Mouse (Mus musculus): ENCODE measurements around the gene Gm128.

Gm128 gene

DNA sequence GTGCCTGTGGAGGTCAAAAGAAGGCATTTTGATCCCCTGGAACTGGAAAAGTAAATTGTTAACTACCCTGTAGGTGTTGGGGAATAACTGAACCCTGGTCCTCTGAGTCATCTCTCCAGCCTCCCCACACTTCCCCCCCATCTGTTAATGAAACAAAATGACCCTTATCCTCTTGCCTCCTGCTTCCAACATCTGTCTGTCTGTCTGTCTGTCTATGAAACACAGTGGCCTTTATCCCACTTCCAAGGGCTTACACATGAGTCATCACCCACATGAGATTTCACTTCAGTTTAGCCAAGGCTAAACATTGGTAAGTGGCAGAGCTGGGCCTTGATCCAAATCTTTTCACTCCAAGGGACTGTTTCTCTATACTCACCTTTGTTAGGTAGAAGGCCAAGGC is 26.5 kb upstream of the Gm128 start:
- DNase-seq: no peak

DNA sequence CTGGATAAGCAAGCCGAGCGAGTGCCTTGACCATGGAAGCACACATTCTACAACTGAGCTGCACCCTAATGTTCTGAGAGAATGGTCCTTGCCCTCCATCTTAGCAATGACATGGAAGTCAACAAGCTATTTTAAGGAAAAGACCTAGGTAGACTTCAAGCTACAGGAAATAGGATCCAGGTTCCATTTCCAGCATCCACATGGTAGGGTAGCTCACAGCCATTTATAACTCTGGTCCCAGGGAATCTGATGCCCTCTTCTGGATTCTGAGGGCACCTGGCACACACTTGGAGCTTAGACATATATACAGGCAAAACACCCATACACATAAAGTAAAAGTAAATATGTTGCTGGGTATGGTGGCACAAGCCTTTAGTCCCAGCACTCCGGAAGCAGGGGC is 24.7 kb upstream of the Gm128 start:
- DNase-seq: no peak

DNA sequence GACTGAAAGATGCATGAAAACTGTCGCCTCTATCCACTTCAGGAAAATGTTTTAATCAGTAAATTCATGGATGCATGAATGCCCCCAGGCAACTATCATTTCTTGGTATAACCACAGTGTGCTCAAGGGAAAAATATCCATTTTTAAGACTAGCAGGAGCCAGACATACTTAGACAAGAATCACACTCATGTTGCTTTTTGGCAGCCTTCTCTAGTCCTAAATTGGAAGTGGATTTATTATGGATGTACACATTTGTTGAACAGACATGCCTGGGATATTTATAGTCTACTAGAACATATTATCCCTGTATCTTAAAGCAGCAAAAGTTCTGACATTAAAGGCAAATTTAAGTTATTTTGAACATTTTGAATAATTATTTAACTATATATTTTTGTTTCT is 23.3 kb upstream of the Gm128 start:
- DNase-seq: no peak

DNA sequence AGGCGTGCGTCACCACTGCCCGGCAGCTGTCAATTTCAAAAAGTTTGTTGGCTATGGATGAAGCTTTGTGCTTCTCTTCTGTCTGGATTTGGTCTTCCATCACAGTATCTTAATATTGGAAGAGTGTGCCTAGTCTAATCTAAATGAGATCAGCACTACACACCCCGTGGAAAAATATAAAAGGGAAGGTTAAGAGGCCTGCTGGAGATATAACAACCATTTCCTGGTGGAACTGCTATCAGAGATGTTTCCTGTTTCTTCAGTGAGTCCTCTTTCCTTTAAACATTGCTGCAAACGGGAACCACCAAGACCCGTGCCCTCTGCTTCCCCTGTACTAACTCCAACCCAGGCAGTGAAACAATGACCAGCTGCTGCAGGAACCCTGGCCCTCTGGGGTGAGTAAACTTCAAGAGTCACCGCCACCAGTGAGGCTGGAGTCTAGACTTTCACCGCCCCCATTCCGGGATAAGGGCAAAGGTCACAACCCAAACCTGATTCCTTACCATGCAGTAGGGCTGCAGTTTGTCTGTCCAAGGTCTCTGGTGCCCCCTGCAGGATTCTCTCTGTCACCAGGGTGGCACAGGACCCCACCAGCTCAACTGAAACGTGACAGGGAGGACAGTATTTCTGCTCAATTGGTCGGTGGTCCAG is 21.8 kb upstream of the Gm128 start:
- peak; percentile 86 for DNase-seq

DNA sequence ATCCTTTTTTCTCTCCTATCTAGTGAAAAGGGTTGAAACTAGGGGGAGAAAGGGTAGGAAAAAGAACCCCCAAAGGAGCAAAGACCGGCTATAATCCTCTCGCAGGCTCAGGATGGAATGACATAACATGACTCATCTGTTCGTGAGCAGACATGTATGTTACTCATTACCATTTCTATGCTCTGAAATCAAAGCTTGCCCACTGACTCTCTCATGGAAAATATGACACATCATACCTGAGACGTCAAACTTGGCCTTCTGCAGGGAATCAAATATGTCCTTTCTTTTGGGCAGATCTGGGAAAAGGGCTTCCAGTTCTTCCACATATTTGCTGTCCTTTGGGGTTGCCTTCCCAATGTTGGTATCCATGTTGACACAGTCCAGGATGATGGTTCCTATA is 20.6 kb upstream of the Gm128 start:
- DNase-seq: no peak

DNA sequence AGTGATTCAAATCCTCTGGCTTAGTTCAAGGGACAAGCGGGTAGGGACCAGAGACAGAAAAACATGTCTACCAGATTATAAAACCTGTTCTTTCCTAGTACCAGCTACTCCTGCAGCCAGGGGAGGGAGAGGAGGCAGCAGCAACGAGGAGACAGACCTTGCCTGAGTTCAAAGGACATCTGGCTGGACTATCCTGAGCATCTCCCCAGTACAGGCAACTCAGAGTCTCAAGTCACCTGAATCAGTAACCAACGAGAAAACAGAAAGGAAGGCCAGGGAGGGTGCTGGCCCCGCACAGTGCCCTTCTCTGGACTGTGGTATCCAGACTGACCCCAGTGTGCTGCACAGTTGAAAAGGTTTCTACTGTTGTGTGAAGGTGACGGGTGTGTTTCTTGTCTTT is 15.5 kb upstream of the Gm128 start:
- no peak for DNase-seq

DNA sequence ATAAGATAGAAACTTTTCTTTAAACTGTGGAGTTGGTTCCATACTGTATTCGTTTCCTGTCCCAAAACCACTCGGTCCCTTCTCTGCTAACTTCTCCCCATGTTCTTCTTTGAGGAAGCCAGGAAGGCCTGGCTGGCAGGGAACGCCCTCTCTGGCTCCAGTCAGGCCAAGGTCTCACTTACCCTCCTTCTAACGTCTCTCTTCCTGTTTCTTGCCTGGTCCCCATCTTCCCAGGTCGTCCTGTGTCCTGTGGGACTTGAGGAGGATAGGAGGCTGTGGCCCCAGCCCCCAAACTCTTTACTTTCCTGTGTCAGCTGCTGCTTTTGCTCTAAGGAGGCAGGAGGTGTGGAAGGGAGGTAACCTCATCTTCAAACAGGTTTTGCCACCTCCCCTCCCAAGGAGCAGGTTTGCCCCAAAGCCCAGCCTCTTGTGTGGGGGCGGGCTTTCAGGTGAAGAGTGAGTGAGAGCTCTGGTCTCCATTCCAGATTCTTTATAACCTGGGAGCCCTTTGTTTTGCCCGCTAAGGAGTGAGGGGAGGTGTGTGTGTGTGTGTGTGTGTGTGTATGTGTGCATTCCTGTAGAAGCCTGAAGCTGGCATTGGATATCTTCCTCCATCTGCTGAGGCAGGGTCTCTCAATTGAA is 9.5 kb upstream of the Gm128 start, which contains the start of gene Bnipl:
Gene Bnipl (minus strand): TSS at position 411 of the 642 bp plus-strand sequence.
- no peak for DNase-seq

DNA sequence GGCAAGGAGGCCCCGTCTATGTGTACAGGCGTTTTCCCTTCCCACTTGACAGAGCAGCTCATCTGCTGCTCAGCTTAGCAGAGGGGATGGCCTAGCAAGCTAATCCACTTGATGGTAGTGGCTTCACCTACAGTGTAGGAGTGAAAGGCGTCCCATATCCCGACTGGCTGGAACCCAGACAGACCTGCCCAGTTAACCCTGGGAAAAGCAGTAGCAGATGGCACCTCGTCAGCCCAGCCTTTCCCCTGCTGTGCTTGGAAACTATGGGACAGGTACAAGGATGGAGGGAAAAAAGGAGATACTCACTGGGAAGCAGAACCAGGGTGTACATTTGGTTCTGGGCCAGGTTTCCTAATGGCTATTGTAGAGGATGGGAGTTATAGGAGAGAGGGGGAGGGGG is 9.0 kb upstream of the Gm128 start:
- no peak for DNase-seq

DNA sequence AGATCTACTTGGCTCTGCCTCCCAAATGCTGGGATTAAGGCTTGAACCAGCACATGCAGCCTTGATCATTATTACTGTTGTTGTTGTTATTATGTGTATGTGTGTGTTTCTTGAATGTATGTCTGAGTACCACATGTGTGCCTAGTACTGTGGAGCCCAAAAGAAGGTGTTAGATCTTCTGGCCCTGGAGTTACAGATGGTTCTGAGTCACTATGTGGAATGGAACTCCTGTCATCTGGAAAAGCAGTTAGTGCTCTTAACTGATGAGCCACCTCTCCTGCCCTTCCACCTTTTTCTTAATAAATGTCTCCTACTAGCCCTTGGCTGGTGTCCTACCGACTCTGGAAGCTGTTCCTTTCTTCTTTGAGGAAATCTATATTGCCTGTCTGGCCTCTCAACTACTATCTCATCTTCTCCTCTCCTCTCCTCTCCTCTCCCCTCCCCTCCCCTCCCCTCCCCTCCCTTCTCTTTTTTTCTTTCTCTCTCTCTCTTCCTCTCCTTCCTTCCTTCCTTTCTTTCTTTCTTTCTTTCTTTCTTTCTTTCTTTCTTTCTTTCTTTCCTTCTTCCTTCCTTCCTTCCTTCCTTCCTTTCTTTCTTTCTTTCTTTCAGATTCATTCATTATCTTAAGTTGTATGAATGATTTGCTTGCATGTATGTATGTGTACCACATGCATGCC is 6.4 kb upstream of the Gm128 start:
- DNase-seq: no peak

DNA sequence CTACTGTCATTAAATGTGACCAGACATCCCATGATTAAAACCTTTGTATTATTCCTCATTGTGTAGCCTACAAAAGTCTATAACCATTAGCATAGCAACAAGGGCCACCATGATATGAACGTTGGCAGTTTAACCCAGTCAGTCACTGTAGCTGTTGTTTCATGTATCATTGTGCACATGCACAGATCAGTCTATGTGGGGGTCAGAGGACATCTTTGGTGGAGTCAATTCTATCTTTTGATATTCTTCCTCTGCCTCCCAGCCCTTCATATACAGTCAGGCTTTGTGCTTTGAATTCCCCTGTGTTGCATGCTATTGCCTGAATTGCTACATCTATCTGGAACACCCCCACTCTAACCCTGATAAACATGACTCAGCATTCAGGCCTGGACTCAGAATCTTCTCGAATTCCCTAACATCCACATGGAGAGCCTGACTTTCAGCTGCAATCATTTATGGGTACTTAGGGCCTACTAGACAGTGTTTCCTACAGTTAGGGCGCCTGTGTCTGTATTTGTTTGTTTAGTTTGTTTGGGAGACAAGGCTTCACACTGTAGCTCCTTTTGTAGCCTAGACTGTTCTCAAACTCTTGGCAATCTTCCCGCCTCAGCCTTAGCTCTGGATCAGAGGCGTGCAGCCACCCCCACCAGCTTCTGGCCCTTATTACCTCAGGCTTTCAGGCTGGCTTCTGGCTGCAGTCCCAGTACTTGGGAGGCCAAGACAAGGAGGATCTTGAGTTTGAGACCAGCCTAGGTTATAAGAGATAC is 5.2 kb upstream of the Gm128 start:
- DNase-seq: no peak

DNA sequence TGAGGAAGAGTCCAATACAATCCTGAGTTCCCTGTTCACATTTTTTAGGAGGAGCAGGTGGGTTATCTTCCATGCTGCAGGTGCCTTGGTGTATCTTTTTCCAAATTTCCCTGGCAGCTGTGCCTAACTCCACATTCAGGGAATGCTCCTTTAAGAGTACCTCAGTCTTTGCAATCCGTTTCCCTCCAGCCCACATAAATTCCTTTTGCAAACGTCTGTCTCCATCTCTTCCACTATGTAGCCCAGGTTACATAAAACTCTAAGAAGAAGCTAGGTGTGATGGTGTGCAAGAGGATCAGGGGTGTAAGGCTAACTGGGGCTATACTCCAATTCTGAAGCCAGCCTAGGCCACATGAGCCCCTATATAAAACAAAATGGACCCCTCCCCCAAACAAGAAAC is 1.7 kb upstream of the Gm128 start:
- DNase-seq: no peak

DNA sequence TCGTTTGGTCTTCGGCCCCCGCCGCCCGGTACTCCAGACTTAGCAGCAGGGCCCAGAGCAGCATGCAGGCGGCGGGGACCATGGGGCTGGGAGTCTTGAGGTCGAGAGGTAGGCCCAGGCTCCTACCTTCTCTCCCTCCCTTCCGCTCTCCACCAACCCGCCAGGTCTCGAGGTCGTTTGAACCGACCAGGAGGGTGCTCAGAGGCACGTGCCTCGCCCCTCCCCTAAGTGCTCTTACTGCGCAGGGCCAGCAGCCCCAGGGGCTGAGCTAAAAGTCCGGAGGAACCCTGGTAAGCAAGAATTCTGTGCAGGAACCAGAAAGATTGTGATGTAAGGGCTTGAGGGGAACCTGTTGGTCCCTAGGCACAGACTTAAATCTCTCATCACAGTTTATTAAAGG is 498 bp downstream of the Gm128 start:
- no peak for DNase-seq

DNA sequence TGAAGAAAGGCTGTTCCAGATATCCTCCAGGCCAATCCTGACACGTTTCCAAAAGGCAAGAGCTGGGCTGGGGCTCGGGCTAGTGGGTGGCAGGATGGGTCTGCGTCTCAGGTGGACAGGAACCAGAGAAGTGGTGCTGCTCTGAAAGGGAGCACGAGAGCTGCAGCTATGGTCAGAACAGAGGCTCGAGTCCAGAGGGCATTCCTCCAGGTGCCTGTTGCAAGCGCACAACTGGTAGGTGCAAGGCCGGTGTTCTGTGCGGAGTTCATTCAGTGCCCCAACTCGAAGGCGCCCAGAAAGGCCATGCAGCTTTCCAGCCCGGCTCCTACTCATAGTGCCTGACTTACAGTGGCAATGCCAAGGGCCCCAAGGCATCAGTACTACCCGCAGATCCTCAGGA is 1.4 kb downstream of the Gm128 start:
- no peak for DNase-seq

DNA sequence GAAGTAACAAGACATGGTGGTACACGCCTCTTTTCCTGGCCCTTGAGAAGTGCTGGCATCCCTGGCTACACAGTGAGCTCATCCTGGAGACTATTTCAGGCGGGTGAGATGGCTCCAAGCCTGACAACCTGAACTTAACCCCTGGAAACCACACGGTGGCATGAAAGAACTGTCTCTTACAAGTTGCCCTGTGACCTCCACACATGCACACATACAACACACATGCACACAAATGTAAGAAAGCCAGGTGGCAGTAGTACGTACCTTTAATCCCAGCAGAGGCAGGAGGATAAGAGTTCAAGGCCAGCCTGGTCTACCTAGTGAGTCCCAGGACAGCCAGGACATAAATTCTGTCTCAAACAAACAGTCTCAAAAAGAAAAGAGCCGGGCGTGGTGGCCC is 2.4 kb downstream of the Gm128 start:
- DNase-seq: no peak

DNA sequence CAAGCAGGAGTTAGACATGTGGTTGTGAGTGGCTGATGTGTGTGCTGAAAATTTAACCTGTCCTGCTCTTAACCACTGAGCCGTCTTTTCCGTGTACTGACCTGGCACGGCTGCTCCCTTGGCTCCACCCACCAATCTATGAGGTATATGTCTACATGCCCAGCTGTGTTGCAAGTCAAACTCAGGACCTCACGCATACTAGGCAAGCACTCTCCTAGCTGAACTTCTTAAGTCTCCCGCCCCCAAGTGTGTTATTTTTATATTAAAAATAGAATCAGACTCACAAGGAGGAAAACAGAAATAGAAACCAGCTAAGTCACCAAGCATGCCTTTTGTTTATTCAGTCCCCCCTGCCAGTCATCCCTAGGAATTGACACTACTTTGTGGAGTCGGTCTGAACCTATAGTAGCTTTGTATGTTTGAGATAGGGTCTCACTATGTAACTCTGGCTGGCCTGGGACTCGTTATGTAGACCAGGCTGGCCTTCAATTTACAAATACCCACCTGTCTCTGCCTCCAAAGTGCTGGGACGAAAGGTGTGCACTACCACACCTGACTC is 3.8 kb downstream of the Gm128 start:
- no peak for DNase-seq

DNA sequence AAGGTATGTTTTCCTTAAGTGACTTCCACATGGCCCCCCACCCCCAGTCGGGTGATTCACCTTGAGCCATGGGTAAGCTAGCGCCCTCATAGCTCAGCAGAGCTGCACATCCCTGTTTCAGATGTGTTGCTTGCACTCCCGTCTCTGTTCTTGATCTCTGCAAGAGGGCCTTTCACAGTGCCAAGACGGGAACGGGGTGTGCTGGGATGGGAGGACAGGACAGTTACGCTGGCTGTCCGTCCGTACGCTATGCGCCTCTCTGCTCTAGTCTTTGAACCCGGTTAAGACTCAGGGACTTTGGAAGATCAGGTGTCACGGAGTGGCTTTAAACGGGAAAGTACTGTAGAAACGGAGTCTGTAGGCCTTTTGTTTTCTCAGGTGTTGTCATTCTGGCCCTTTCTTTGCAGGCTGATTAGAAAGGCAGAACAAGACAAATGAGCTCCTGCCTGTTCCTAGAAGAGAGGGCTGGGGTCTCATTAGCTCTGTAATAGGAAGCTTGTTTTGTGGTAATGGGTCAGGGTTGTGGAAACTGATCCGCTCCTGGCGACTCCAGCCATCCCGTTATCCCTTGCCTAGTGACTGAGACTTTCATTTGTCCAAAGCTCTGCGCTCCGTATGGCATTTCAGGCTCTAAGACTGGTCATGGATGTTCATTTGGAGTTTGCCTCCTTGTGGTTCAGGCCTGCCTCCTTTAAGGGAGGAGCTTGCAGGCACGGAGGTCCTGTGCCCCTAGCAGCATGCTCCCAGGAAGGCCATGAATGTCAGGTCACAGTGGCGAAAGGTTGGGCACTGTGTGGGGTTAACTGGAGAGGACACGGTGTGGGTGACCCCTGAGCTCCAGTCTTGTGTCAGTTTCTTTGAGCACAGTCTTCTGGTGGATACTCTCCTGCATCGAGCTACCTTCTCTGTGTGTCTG is 5.8 kb downstream of the Gm128 start:
- DNase-seq: no peak

DNA sequence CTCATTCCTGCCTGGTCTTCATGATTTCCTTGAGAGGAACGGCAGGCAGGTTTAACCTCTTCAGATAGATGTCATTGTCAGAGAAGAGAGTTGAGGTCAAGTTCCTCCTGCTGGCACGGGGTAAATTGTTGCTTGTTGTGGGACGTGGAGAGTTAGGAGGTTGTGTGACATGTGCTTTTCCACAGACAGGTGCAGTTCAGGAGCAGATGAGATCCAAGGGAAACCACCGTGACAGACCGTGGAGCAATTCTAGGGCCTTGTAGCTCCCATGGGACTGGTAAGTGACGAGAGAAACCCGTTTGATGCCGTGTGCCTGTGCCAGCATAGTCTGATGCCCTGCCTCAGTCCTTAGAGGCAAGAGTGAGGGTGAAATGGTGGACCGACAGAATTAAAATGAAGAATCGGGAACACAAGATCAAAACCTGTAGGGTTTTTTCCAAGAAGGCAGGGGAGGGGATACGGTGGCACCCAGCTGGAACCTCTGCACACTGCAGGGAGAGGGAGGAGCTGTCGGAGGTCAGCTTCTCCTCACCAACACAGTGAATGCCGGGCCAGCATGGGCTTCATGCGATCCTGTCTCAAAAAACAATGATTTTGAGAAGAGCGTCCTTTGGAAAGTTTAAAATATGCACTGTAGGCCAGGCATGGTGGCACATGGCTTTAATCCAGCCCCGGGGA is 8.0 kb downstream of the Gm128 start:
- DNase-seq: no peak

DNA sequence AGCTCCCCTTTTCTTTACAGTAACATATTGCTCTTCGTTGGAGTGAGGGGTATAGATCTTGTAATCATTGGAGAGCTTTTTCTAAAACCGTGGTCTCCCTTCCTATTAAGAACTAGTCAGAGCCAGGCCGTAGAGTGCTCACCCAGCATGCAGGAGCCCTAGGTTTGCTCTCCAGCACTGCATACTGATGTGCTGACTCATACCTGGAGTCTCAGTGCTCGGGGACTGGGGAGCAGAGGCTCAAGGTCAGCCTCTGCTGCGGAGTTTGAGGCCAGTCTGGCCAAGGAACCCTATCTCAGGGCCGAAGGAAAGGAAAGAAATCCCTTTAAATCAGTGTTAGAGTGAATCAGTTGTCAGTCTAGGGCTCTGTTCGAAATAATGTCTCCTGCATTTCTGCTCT is 8.6 kb downstream of the Gm128 start:
- no peak for DNase-seq

DNA sequence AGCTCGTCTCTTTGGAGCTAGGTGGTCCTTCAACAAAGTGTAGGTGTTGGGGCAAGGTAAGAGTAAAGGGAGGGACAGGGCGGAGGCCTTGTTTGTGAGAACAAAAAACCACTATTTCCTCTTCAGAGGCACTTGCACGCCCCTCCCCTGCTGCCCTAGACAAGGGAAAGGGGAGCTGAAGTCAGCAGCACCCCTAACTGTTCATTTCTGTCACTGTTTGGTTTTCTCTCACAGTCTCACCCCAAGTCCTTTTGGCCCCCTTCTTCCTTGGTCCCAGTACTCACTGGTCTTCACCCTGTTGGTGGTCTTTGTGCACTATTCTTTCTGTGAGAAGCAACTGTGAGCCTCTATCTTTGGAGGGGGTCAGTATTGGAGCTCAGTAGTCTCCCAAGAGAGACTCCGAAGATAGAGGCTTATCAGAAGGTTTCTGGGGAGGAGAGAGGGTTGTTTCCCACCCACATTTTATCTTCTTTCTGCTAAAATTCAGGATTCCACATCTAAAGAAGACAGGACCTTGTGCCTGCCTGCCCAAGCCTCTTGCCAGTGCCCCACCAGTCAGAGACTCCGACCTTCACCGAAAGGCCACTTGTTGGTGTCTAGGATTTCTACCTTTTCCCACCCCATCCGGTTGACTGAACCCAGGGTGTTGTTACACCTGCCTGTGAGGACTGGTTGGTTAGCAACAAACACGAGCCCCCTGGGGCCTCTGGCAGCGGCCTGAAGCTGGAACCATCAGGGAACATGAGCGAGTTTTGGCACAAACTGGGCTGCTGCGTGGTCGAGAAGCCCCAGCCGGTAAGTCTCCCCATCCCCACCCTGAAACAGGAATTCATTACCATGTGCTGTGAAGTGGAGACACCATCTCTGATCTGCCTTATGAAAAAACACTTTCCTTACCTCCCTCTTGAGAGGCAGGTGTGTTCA is 9.8 kb downstream of the Gm128 start, which contains the start of gene Mllt11:
Gene Mllt11 (minus strand): TSS at position 874 of the 924 bp plus-strand sequence.
- DNase-seq: peak; percentile 77
